Mouse (Mus musculus) lung, adult 2 months (tissue): ENCODE data around the gene Vmn1r71. TPM values are rescaled to one million over a fixed set of nuclear protein-coding genes. Genes with fewer than 3 reads are reported as not detected.
"Not testable (repeated sequence)": the region's sequence is repeated elsewhere in the genome, so short reads cannot be mapped to it uniquely, and the experiment has no call there.

Source experiments
- DNase-seq: peaks from one replicate; pipeline ENCODE4 v3.0.0; 2022
- H3K4me1 ChIP-seq: fragments of 200-500 bp; 2 replicates; pipeline ENCODE4 v1.6.1; 2011; ENCODE audit warnings: low read length; ENCODE audit not compliant: control insufficient read depth, insufficient read depth
- H3K4me3 ChIP-seq: fragments of 200-500 bp; replicated peaks from 2 replicates; pipeline ENCODE3; 2011; ENCODE audit warnings: low read depth, mild to moderate bottlenecking, control low read depth, low read length; ENCODE audit errors: extremely low read depth
- CTCF ChIP-seq: fragments of 200-500 bp; IDR thresholded peaks from 2 replicates; pipeline ENCODE4 v1.5.1; 2011; ENCODE audit warnings: mild to moderate bottlenecking, low read length, control low read depth; ENCODE audit not compliant: insufficient read depth
- POLR2A ChIP-seq: fragments of 200-500 bp; IDR thresholded peaks from 2 replicates; pipeline ENCODE4 v1.6.1; 2011; ENCODE audit warnings: low read depth, mild to moderate bottlenecking, control low read depth, low read length, borderline replicate concordance; ENCODE audit errors: extremely low read depth
- polyA plus RNA-seq: library from polyadenylated mRNA; depleted of rRNA; stranded (reverse); fragments of >200 nt; gene quantifications from 2 replicates; pipeline ENCODE4 v1.2.3, GENCODE M21; 2012; rRNA removed

Vmn1r71 gene
- polyA plus RNA-seq = not detected in 2 replicates

DNA sequence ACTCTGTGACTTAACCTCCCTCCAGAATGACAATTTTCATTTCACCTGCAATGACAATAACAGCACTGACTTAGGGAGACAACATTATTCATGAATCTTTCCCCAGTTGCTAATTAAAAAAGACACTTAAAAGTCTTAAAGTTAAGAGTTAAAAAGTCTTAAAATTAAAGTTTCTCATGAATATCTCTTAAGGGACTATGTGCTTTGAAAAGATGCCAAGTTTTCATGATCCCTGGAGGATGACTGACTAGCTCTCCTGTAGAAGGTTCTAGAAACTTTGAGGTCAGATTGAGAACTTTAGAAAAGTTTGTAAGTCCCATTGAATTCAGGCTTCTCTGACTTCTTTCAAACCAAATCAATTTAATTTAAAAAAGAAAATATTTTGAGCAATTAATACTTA, at the start of gene Vmn1r71:
Gene Vmn1r71, minus strand, starts transcription at position 101 of the 400 bp plus-strand sequence.
- TF ChIP-seq CTCF = no peak
- TF ChIP-seq POLR2A = no peak
- no peak for DNase-seq
- no peaks in the 10 kb centered on the region for H3K4me1 ChIP-seq
- H3K4me3 ChIP-seq = no peak within 1 kb of the TSS

DNA sequence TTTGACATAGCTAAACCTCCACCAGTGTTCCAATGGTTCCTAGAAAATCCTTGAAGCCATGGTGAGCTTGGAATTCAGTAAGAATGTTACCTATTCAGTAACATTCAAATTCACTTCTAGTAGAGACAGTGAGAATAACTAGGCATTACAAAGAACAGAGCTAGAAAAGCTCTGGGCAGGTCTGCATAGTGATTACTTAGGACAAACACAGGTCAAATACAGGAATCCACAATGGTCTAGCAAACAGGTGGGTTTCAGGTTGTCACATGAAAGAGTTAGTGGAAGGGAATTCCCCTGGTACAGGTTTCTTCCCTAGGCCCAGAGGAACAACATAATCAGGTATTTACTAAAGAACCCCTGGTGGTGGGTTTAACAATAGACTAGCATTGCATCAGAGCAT, 3.4 kb upstream of the Vmn1r71 start:
- not testable (repeated sequence) for H3K4me3 ChIP-seq, H3K4me1 ChIP-seq, DNase-seq

Other genes with a start within 250 kb of the Vmn1r71 start
- not detected in 2 replicates for gene Vmn1r68, start 195.9 kb downstream of the Vmn1r71 start, polyA plus RNA-seq
- gene Vmn1r69, start 140.7 kb downstream of the Vmn1r71 start, polyA plus RNA-seq = not detected in 2 replicates
- gene Vmn1r70, start 122.8 kb downstream of the Vmn1r71 start, polyA plus RNA-seq = not detected in 2 replicates
- not detected in 2 replicates for gene Nlrp4b, start 66.6 kb downstream of the Vmn1r71 start, polyA plus RNA-seq
- gene Zscan4b, start 150.7 kb upstream of the Vmn1r71 start, polyA plus RNA-seq = not detected in 2 replicates